Mouse (Mus musculus): ENCODE data around the gene Tbc1d9. TPM values are rescaled to one million over a fixed set of nuclear protein-coding genes. Genes with fewer than 3 reads are reported as not detected.

Gene Tbc1d9
- total RNA-seq, 2 experiments from 2014 or later, result 117 to 121 TPM

DNA sequence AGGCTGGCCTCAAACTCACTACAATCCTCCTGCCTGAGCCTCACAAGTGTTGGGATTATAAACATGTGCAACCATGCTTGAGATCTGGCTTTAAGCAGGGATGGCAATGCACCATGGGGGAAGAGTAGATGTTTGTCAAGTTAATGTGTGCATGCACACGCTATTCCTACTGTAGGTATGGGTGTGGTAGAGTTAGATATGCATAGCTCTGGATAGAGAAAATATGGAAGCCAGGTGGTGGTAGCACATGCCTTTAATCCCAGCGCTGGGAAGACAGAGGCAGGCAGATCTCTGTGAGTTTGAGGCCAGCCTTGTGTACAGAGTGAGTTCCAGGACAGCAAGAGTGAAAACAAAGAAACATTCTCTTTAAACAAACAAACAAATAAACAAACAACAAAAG, 52.7 kb downstream of the Tbc1d9 start:
- no peak for DNase-seq (ENCODE audit: extremely low spot score in 1 of 2, low spot score in 2 of 2)
- intact Hi-C loops (cut with DNase I), result no loop called here

GRCm38 (mm10) chr8:83219392-83219791, 54.2 kb downstream of the Tbc1d9 start:
- DNase-seq (ENCODE audit: extremely low spot score in 1 of 2, low spot score in 2 of 2), result no peak

DNA sequence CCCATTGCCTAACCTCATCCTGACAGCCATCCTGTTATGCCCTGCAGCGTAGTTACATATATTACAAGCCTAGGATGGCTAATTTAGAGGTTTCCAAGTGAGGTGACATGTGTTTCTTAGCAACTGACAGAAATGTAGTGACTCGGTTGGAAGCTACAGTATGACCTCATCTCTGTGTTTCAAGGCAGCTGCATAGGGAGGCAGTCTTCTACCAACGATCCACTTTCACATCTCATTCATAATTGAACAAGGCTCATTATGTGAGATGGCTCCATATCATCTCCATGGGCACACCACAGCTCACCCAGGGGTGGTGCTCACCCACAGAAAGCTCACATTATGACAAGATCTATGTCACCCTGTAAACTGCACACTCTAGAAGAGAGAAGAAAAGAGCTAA, 55.6 kb downstream of the Tbc1d9 start:
- intact Hi-C loops (cut with DNase I), result no loop called here
- DNase-seq (ENCODE audit: extremely low spot score in 1 of 2, low spot score in 2 of 2), result no peak

More at GRCm38 (mm10) chr8:83219392-83219791, 54.2 kb downstream of the Tbc1d9 start:
- intact Hi-C loops (cut with DNase I), result no loop called here

DNA sequence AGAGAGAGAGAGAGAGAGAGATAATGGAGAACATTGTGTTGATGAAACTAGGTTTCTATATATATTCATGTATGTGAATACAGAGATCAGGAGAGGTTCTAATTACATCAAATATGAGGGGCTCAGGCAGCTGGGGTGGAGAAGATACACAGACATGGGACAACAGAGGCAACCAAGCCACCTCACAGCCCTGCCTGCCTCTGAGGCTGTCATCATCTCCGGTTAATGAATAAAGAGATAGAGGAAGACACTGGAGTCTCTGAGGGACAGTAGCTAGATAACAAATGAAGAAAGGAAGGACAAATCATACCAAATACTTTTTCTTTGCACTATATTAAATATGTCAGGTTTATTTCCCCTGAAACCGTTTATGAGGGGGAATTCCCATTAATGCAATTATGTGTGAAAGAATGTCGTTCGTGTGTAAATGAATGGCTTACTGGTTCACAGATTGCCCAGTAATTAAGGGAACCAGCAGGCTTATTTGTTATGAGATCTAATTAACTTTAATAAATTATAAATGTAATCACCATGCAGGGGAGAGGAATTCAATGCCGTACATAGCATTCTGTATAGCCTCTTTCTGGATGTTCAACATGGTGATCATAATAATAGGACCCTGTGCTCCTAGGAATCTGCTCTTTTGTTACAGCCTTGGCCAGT, 59.7 kb downstream of the Tbc1d9 start:
- intact Hi-C loops (cut with DNase I), result no loop called here
- DNase-seq (ENCODE audit: extremely low spot score in 1 of 2, low spot score in 2 of 2), result no peak

GRCm38 (mm10) chr8:83225598-83225997, 60.4 kb downstream of the Tbc1d9 start:
- DNase-seq (ENCODE audit: extremely low spot score in 1 of 2, low spot score in 2 of 2), result no peak
- intact Hi-C loops (cut with DNase I), result no loop called here

- DNase-seq (ENCODE audit: extremely low spot score in 1 of 2, low spot score in 2 of 2), result no peak
- intact Hi-C loops (cut with DNase I), result no loop called here
These were observed 62.2 kb downstream of the Tbc1d9 start for GRCm38 (mm10) chr8:83227336-83227735.

DNA sequence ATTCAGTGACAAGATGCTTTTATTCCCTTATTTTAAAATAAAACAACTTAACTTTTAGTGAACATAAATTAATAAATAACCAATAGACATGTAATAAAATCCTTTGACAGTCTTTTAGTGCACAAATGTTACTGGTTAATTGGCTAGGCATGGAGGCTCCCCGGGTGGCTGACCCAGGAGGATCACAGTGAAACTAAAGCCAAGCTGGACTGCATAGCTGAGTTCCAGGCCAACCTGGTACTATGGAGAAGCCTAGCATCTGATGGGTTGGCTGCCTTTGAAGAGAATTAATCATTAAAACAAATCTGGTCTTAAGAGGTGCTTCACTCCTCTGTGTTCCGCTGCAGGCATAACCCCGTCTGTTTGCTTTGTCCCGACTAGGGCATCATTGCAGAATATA, 67.9 kb downstream of the Tbc1d9 start:
- DNase-seq (ENCODE audit: extremely low spot score in 1 of 2, low spot score in 2 of 2), result no peak
- intact Hi-C loops (cut with DNase I), result no loop called here

DNA sequence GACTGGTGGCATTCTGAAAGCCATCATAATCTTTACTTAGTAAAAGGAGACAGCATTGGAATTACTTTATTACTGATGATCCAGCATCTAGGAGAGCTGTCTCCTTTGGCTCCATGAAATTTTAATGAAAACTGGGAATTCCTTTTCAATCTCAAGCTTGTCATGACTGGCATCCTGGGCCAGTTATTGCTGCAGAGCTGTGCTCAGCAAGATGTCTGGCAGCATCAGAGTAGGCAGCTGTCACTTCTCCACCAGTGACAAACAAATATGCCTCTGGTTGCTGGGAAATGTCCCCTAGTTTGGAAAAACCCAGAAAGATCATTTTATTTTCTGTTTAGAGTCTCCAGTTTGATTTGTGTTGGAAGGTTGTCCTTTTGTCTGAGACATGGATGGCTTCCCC, 74.2 kb downstream of the Tbc1d9 start:
- intact Hi-C loops (cut with DNase I), result no loop called here
- DNase-seq (ENCODE audit: extremely low spot score in 1 of 2, low spot score in 2 of 2), result no peak

DNA sequence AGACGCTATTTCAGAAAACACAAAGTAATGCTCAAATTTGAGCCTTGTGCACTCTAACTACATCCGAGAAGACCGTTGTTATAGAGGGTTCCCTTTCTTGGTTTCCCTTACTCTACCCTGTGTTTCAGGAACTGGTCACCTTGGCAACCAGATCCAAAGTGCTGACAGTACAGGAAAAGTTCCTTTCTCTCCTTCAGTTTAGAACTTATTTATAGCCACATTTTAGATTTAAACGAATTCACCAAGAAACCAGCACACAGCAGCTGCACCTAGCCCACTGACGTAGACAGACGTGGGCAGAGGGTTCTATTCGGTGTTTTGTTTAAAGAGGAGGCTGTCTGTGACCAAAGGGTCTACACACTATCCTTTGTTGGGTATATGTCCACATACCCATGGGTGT, 79.0 kb downstream of the Tbc1d9 start:
- peak in 1 of 2 experiments; percentile 49 for DNase-seq (ENCODE audit: extremely low spot score in 1 of 2, low spot score in 2 of 2)
- intact Hi-C loops (cut with DNase I), result no loop called here

- intact Hi-C loops (cut with DNase I), result no loop called here
These were observed 85.7 kb downstream of the Tbc1d9 start for GRCm38 (mm10) chr8:83250858-83251257.

GRCm38 (mm10) chr8:83251362-83252246, 86.5 kb downstream of the Tbc1d9 start:
- intact Hi-C loops (cut with DNase I), result no loop called here
- DNase-seq (ENCODE audit: extremely low spot score in 1 of 2, low spot score in 2 of 2), result no peak

More at GRCm38 (mm10) chr8:83250858-83251257, 85.7 kb downstream of the Tbc1d9 start:
- DNase-seq (ENCODE audit: extremely low spot score in 1 of 2, low spot score in 2 of 2), result no peak

- no peak for DNase-seq (ENCODE audit: extremely low spot score in 1 of 2, low spot score in 2 of 2)
- intact Hi-C loops (cut with DNase I), result no loop called here
These were observed 87.6 kb downstream of the Tbc1d9 start for GRCm38 (mm10) chr8:83252791-83253190.

- intact Hi-C loops (cut with DNase I), result no loop called here
- no peak for DNase-seq (ENCODE audit: extremely low spot score in 1 of 2, low spot score in 2 of 2)
These were observed 92.5 kb downstream of the Tbc1d9 start for GRCm38 (mm10) chr8:83257631-83258030.

DNA sequence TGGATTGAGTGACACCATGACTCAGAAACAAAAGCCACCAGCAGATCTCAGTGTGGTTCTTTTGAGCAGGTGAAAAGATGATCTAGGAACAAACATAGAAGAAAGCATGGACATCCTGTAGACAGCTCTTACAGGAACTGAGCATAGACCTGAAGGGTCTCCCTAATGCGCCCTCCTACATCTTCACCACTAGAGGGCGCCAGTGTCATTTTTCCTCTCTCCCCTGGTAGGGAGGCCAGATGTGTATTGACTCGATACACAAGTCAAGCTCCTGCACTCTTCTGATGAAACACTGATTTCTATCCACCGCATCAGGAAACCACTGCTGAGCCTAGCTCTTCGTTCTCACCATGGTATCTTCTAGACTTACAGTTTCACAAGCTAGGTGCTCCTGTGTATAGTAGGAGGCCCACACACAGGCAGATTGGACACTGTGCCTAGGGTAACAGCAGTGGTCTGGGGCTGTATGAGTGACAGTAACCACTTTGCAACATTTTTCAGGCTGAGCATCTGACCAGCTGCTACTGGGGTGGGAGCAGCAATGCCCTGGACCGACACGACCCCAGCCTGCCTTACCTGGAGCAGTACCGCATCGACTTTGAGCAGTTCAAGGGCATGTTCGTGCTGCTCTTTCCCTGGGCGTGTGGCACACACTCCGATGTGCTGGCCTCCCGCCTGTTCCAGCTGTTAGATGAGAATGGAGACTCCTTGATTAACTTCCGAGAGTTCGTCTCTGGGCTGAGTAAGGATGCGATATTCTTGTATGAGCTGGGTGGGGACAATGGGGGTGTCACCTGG, 95.5 kb downstream of the Tbc1d9 start:
- peak; percentile 17 to 63 for DNase-seq (ENCODE audit: extremely low spot score in 1 of 2, low spot score in 2 of 2)
- intact Hi-C loops (cut with DNase I), result loop anchor here (10.0 kb wide), 1 partner anchor 144 kb away; no protein-coding TSS in a partner anchor

DNA sequence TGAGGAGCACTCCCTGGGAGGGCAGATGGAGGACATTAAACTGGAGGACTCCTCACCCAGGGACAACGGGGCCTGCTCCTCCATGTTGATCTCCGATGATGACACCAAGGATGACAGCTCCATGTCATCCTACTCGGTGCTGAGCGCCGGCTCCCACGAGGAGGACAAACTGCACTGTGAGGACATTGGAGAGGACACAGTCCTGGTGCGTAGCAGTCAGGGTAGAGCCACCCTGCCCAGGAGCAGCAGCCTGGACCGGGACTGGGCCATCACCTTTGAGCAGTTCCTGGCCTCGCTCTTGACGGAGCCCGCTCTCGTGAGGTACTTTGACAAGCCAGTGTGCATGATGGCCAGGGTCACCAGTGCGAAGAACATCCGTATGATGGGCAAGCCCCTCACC, 106.0 kb downstream of the Tbc1d9 start:
- intact Hi-C loops (cut with DNase I), result no loop called here
- DNase-seq (ENCODE audit: extremely low spot score in 1 of 2, low spot score in 2 of 2), result no peak

- intact Hi-C loops (cut with DNase I), result no loop called here
- no peak for DNase-seq (ENCODE audit: extremely low spot score in 1 of 2, low spot score in 2 of 2)
These were observed 107.3 kb downstream of the Tbc1d9 start for GRCm38 (mm10) chr8:83272464-83272863.

DNA sequence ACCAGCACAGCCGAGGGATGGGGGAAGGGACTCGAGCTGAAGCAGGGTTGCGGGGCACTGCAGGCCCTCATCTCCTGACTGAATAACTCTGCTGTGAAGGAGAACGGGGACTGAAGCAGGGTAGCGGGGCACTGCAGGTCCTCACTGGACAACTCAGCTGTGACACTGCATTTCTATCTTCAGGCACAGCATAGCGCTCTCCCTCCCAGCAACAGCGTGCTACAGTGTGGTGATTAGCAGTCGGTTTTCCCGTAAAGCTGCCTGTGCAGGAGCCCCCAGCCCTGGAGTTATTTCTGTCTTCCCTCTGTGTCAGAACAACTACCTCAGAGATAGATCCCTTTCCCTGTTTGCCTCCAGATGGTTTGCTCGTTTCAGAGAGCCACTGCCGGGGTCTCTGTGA, 109.3 kb downstream of the Tbc1d9 start:
- no peak for DNase-seq (ENCODE audit: extremely low spot score in 1 of 2, low spot score in 2 of 2)
- intact Hi-C loops (cut with DNase I), result no loop called here

DNA sequence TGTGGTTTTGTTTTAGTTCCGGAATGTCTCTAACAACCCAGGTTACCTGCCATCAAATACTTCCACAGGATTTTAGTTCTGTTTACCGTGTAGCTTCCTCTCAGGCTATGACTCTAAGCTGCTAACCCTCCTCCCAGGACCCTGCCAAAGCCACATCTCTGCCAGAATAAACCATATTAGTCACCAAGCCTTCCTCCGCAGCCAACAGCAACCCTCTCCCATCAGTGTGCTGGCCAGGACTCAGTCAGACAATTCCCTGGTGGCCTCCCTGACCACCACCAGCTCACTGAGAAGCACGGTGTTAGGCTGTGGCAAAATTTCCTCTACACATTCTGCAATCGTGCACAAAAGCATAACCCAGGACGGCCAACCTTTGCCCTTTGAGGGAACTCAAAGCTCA, 113.3 kb downstream of the Tbc1d9 start:
- intact Hi-C loops (cut with DNase I), result no loop called here

GRCm38 (mm10) chr8:83285391-83285790, 120.2 kb downstream of the Tbc1d9 start:
- DNase-seq (ENCODE audit: extremely low spot score in 1 of 2, low spot score in 2 of 2), result no peak
- intact Hi-C loops (cut with DNase I), result no loop called here

More for the DNA sequence above, 113.3 kb downstream of the Tbc1d9 start:
- no peak for DNase-seq (ENCODE audit: extremely low spot score in 1 of 2, low spot score in 2 of 2)
